Mouse (Mus musculus): Measurements from ENCODE around the gene Ccdc149. TPM values are rescaled to one million over a fixed set of nuclear protein-coding genes. Genes with fewer than 3 reads are reported as not detected.

The Ccdc149 gene
- total RNA-seq (2012; rRNA removed), result not detected in 2 replicates
- not detected in 2 replicates for total RNA-seq (2014; rRNA removed)
- polyA plus RNA-seq (2012; ENCODE audit: insufficient read length, low read depth), result not detected in 2 replicates

DNA sequence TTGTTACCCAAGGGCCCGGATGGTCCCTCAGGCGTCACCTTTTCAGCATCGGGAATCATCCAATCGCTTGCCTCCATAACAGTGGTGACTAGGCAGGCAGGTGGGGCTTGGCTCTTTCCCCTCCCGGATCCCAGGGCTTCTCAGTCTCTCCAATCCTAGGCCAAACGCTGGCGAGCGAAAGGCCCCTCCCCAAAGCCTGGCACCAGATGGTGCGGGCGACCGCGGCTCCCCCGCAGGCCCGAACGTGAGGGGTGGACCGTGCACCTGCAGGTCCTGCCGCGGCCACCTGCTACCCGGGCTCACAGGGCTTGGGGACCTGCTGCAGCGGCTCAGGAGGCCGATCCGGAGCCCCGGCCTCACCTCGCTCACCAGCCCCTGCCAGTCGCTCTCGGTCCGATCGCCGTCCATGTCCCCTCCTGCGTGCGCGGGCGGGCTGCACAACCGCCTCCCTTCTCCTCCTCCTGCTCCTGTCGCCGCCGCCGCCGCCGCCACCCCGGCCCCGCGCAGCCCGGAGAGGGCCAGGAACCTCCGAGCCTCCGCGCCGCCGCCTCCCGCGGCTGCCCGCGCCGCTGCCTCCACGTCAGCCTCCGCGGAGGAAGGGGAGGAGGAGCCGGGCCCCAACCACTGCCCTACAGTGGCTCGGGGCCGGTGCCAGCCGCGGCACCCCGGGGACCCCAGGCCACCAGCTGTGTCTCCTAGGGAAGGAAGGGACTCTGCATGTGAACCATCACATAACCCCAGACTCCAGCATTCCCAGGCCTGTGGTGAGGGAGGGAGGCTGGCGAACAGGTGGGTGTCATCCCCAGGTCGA is at the start of gene Ccdc149:
Gene Ccdc149, minus strand, starts transcription at position 531 of the 811 bp plus-strand sequence.
- TF ChIP-seq TCF12 (IDR thresholded peaks at IDR 0.05; ENCODE audit: low read depth, low read length), result no peak
- TF ChIP-seq BHLHE40 (IDR thresholded peaks at IDR 0.05; ENCODE audit: low read depth, low read length), result no peak
- no peak for TF ChIP-seq JUND (conservative IDR thresholded peaks at IDR 0.05; ENCODE audit: low read depth, low read length)
- no peak for TF ChIP-seq ELF1 (IDR thresholded peaks at IDR 0.05; ENCODE audit: low read depth, low read length)
- H3K36me3 ChIP-seq (replicated peaks in 1 of 2; ENCODE audit: control insufficient read depth in 1 of 2, insufficient read depth in 1 of 2, low read length in 1 of 2), result no peaks in the 10 kb centered on the region
- H3K79me2 ChIP-seq (replicated peaks; ENCODE audit: control insufficient read depth, extremely low read depth, insufficient read depth, poor library complexity, severe bottlenecking), result no peaks in the 10 kb centered on the region
- H3K9ac ChIP-seq (ENCODE audit: insufficient read depth, low read depth), result no peak within 1 kb of the TSS
- H3K27me3 ChIP-seq (replicated peaks), result no peaks in the 10 kb centered on the region
- no peaks in the 10 kb centered on the region for H3K4me1 ChIP-seq (ENCODE audit: control insufficient read depth in 1 of 2, insufficient read depth in 2 of 2)
- peaks cover 5% of the 10 kb centered on the region for H3K9me3 ChIP-seq (replicated peaks; ENCODE audit: low read length)
- dilution Hi-C loops (cut with MboI; ENCODE audit: extremely low pct_ligation_motif_present, extremely low pct_unique_long_range_greater_than_20kb, low sequenced_read_pairs) (no loop called here), in situ Hi-C loops (cut with MboI; ENCODE audit: low pct_ligation_motif_present, low pct_unique_long_range_greater_than_20kb, low sequenced_read_pairs) (no loop called here)
- no peak within 1 kb of the TSS for H3K4me2 ChIP-seq (ENCODE audit: insufficient read depth, low read depth, poor library complexity, severe bottlenecking)
- no peak for DNase-seq (ENCODE audit: extremely low read depth)
- H3K27ac ChIP-seq (ENCODE audit: insufficient read depth, low read depth), result no peak within 1 kb of the TSS
- H3K4me3 ChIP-seq (replicated peaks in 1 of 3; ENCODE audit: low read depth in 2 of 3, low read length in 2 of 3, poor library complexity in 1 of 3), result no peak within 1 kb of the TSS

DNA sequence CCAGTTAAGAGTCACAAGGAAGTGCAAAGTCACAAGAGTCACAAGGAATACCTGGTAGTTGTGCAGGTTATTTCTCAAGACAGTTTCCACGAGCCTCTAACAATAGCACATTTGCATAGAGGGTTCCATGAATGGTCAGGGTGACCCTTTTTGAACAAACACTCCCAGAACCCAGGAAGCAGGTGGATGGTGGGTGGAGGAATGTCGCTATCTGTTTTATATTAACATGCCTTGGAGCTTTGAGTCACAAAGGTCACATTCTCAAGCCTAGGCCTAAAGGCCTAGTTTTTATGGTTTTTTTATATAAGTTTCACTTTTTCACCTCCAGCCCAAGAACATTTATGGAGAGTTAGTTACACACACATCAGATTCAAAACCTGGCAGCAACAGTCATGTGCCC is 48.6 kb upstream of the Ccdc149 start:
- Histone ChIP-seq H3K4me2 (ENCODE audit: insufficient read depth, low read depth, poor library complexity, severe bottlenecking) (no peak overlapping the region), H3K36me3 (replicated peaks in 1 of 2; ENCODE audit: control insufficient read depth in 1 of 2, insufficient read depth in 1 of 2, low read length in 1 of 2) (no peaks in the 10 kb centered on the region), H3K27ac (ENCODE audit: insufficient read depth, low read depth) (no peak overlapping the region), H3K27me3 (replicated peaks) (no peaks in the 10 kb centered on the region), H3K9me3 (replicated peaks; ENCODE audit: low read length) (peaks cover 17% of the 10 kb centered on the region), H3K4me1 (ENCODE audit: control insufficient read depth in 1 of 2, insufficient read depth in 2 of 2) (no peaks in the 10 kb centered on the region), H3K9ac (ENCODE audit: insufficient read depth, low read depth) (no peak overlapping the region), H3K79me2 (replicated peaks; ENCODE audit: control insufficient read depth, extremely low read depth, insufficient read depth, poor library complexity, severe bottlenecking) (no peaks in the 10 kb centered on the region), H3K4me3 (replicated peaks in 1 of 3; ENCODE audit: low read depth in 2 of 3, low read length in 2 of 3, poor library complexity in 1 of 3) (no peak overlapping the region)
- no peak for DNase-seq (ENCODE audit: extremely low read depth)
- in situ Hi-C loops (cut with MboI; ENCODE audit: low pct_ligation_motif_present, low pct_unique_long_range_greater_than_20kb, low sequenced_read_pairs), result loop anchor here (25.0 kb wide), 1 partner anchor 292 kb away; no protein-coding TSS in a partner anchor
- TF ChIP-seq UBTF (IDR thresholded peaks at IDR 0.05; ENCODE audit: low read depth, low read length), result no peak
- no peak for TF ChIP-seq KAT2A (IDR thresholded peaks at IDR 0.05; ENCODE audit: insufficient replicate concordance, low read length)
- no peak for TF ChIP-seq SIN3A (IDR thresholded peaks at IDR 0.05; ENCODE audit: low read length)
- TF ChIP-seq NELFE (IDR thresholded peaks at IDR 0.05; ENCODE audit: low read depth, low read length), result no peak
- no peak for TF ChIP-seq MXI1 (IDR thresholded peaks at IDR 0.05; ENCODE audit: low read depth, low read length)
- no peak for TF ChIP-seq MEF2A (IDR thresholded peaks at IDR 0.05; ENCODE audit: borderline replicate concordance, low read depth, low read length)
- TF ChIP-seq CTCF (conservative IDR thresholded peaks at IDR 0.05 in 1 of 2, IDR thresholded peaks at IDR 0.05 in 1 of 2; ENCODE audit: low read depth in 2 of 2, low read length in 2 of 2), result no peak
- no peak for TF ChIP-seq MAFK (IDR thresholded peaks at IDR 0.05; ENCODE audit: insufficient replicate concordance, low read length)
- no peak for TF ChIP-seq USF2 (conservative IDR thresholded peaks at IDR 0.05; ENCODE audit: low read depth, low read length)
- no peak for TF ChIP-seq EP300 (IDR thresholded peaks at IDR 0.05; ENCODE audit: low read length)
- dilution Hi-C loops (cut with MboI; ENCODE audit: extremely low pct_ligation_motif_present, extremely low pct_unique_long_range_greater_than_20kb, low sequenced_read_pairs), result no loop called here
